ENCODE assay signal across 16 mouse cellular contexts in genomic region chr16:87737842-87738639, GRCm38 (mm10). TPM values are rescaled to one million over a fixed set of nuclear protein-coding genes. Genes with fewer than 3 reads are reported as not detected.
DNase-seq lines count a peak whose midpoint lies in the region; ATAC-seq and TF ChIP-seq lines count a peak whose summit lies in the region.
"Had no signal": no experiment of that assay in that cellular context is flagged by ENCODE, and none has a peak within 500 bp of the region (broad histone marks: within the 10 kb centered on the region; RNA-seq: fewer than 3 reads in every experiment).

No protein-coding gene starts in this region.

- intact Hi-C loops in heart, postnatal 36 days (cut with DNase I), result no loop called here

- no peak for TF ChIP-seq POLR2A in testis, adult 2 months (IDR thresholded peaks at IDR 0.05; ENCODE audit: control insufficient read depth, low read depth, low read length)

- H3K27ac ChIP-seq in testis, adult 2 months (ENCODE audit: control insufficient read depth, insufficient read depth, low read depth, low read length), result no peak overlapping the region
- no peak overlapping the region for H3K27ac ChIP-seq in intestine, embryonic 15.5 days
- H3K27ac ChIP-seq: hindbrain, embryonic 10.5 days; limb, embryonic 13.5 days had no signal

- H3K36me3 ChIP-seq in testis, adult 2 months (ENCODE audit: control insufficient read depth, insufficient read depth, low read length), result no peaks in the 10 kb centered on the region
- H3K36me3 ChIP-seq in intestine, embryonic 15.5 days, result no peaks in the 10 kb centered on the region

- H3K9ac ChIP-seq in intestine, embryonic 15.5 days, result no peak overlapping the region
- H3K9ac ChIP-seq: forebrain, postnatal 0 days; limb, embryonic 13.5 days had no signal

- H3K27me3 ChIP-seq in testis, adult 2 months (ENCODE audit: control insufficient read depth, insufficient read depth, low read length), result no peaks in the 10 kb centered on the region
- H3K27me3 ChIP-seq in intestine, embryonic 15.5 days (replicated peaks), result no peaks in the 10 kb centered on the region
- H3K27me3 ChIP-seq: limb, embryonic 13.5 days had no signal

- peaks cover 6% of the 10 kb centered on the region for H3K4me1 ChIP-seq in testis, adult 2 months (ENCODE audit: control insufficient read depth, insufficient read depth, low read length)
- H3K4me1 ChIP-seq in intestine, embryonic 15.5 days (replicated peaks), result 0 out of 2 replicates have a peak, but pooled peaks cover 3% of the 10 kb centered on the region

- H3K9me3 ChIP-seq in intestine, embryonic 15.5 days, result no peaks in the 10 kb centered on the region
- H3K9me3 ChIP-seq: hindbrain, embryonic 10.5 days; limb, embryonic 13.5 days had no signal

- H3K4me3 ChIP-seq in testis, adult 2 months (ENCODE audit: control insufficient read depth, low read depth, low read length), result peak overlapping the region; percentile 85
- H3K4me3 ChIP-seq in intestine, embryonic 15.5 days (replicated peaks), result no peak overlapping the region
- H3K4me3 ChIP-seq: hindbrain, embryonic 10.5 days; limb, embryonic 13.5 days; megakaryocyte, embryonic 14.5 days had no signal

- peak; percentile 93 for DNase-seq in heart, adult 11 months
- DNase-seq in heart, postnatal 36 days, result no peak
- DNase-seq in testis, postnatal 10 days (ENCODE audit: low spot score), result no peak
- DNase-seq in c-Kit-positive CD71-positive TER-119-positive erythroid progenitor cells, embryonic 14.5 days (ENCODE audit: low spot score), result peak; percentile 15
- DNase-seq in cerebellum, postnatal 14 days, result no peak
- DNase-seq: cerebellum, adult 11-12 months; forebrain, postnatal 0 days; kidney, adult 8-10 months; layer of hippocampus, adult 9-11 months; right cerebral cortex, adult 18-20 months had no signal

- no peak overlapping the region for H3K4me2 ChIP-seq in intestine, embryonic 15.5 days (replicated peaks)
- H3K4me2 ChIP-seq: limb, embryonic 13.5 days had no signal

- no peak for TF ChIP-seq CTCF in testis, adult 2 months (IDR thresholded peaks at IDR 0.05; ENCODE audit: control insufficient read depth, insufficient read depth, insufficient replicate concordance, low read depth, low read length)

- peak; percentile 44 for ATAC-seq in megakaryocyte progenitor cell, adult 5-6 weeks (replicated peaks; ENCODE audit: poor library complexity)
- no peak for ATAC-seq in intestine, embryonic 15.5 days
- ATAC-seq: forebrain, postnatal 0 days had no signal

- 83% methylated on average over 21 of the region's 21 CpGs for WGBS in intestine, embryonic 15.5 days

RNA-seq across cellular contexts. Expression of gene Bach1, which starts 39.3 kb away (rescaled TPM):
- 10 to 100 TPM; 31.3 to 33.1 TPM for total RNA-seq in heart, postnatal 36 days (2021)
- polyA plus RNA-seq in testis, adult 2 months (2012; rRNA removed), result 1.0 and 1.7 TPM in 2 replicates
- 15.9 and 16.7 TPM in 2 replicates for total RNA-seq in megakaryocyte progenitor cell, adult 5-6 weeks (2015)
- 27.2 and 32.9 TPM in 2 replicates for total RNA-seq in megakaryocyte progenitor cell, adult 5-6 weeks (2017)
- 17.4 and 19.7 TPM in 2 replicates for polyA plus RNA-seq in intestine, embryonic 15.5 days (2015; fragmentation: Nextera tagmentation; extraction: Ambion mirVana)

Comparison
In these comparisons a context has a peak if more than half of its experiments do, and no peak if none do; other contexts are left out.
1. DNase-seq: peak in heart, adult 11 months (single experiment) and c-Kit-positive CD71-positive TER-119-positive erythroid progenitor cells, embryonic 14.5 days (single experiment); none in heart, postnatal 36 days (0 of 2), testis, postnatal 10 days (single experiment) and cerebellum, postnatal 14 days (0 of 2).